Mouse (Mus musculus) midbrain, embryonic 16.5 days (tissue): ENCODE results near the gene Gstz1. TPM values are rescaled to one million over a fixed set of nuclear protein-coding genes. Genes with fewer than 3 reads are reported as not detected.
A peak's percentile ranks its signal among the peaks of the same experiment; 100 is the strongest.
"Not testable (repeated sequence)": the region's sequence is repeated elsewhere in the genome, so short reads cannot be mapped to it uniquely, and the experiment has no call there.

Source experiments
- ATAC-seq: fragments of 200-750 bp; cut with Nextera tagmentation; 2 replicates; pipeline ENCODE4 v1.8.0; 2017; ENCODE audit warnings: moderate TSS enrichment
- H3K27ac ChIP-seq: fragments of 300-500 bp; sonication (generic); 2 replicates; pipeline ENCODE4 v1.5.1; 2014; ENCODE audit warnings: mild to moderate bottlenecking, low read length, mixed read lengths
- H3K27me3 ChIP-seq: fragments of 300-500 bp; sonication (generic); 2 replicates; pipeline ENCODE4 v1.6.1; 2014; ENCODE audit warnings: low read depth, low read length, mixed read lengths; ENCODE audit not compliant: control insufficient read depth, insufficient read depth
- H3K36me3 ChIP-seq: fragments of 300-500 bp; sonication (generic); 2 replicates; pipeline ENCODE4 v1.6.1; 2014; ENCODE audit warnings: mild to moderate bottlenecking, low read length, moderate library complexity, mixed read lengths; ENCODE audit not compliant: control insufficient read depth, insufficient read depth
- H3K4me1 ChIP-seq: fragments of 300-500 bp; sonication (generic); 2 replicates; pipeline ENCODE4 v1.6.1; 2014; ENCODE audit warnings: mild to moderate bottlenecking, low read length, mixed read lengths; ENCODE audit not compliant: control insufficient read depth, insufficient read depth
- H3K4me2 ChIP-seq: fragments of 300-500 bp; sonication (generic); 2 replicates; pipeline ENCODE4 v1.6.1; 2014; ENCODE audit warnings: mild to moderate bottlenecking, low read length, mixed read lengths
- H3K4me3 ChIP-seq: fragments of 300-500 bp; sonication (generic); 2 replicates; pipeline ENCODE4 v1.5.1; 2014; ENCODE audit warnings: low read depth, mild to moderate bottlenecking, low read length, moderate library complexity, mixed read lengths
- H3K9ac ChIP-seq: fragments of 300-500 bp; sonication (generic); 2 replicates; pipeline ENCODE4 v1.6.1; 2014; ENCODE audit warnings: low read depth, low read length, mixed read lengths
- H3K9me3 ChIP-seq: fragments of 300-500 bp; sonication (generic); replicated peaks from 2 replicates; pipeline ENCODE4 v1.6.1; 2014; ENCODE audit warnings: mild to moderate bottlenecking, low read length, mixed read lengths; ENCODE audit not compliant: control insufficient read depth, poor library complexity, severe bottlenecking
- WGBS: fragments of 180-500 bp; shearing (Covaris S2); extraction: QIAGEN DNeasy Blood & Tissue Kit; methylation state at CpG from one replicate; pipeline ENCODE4 v1.1.7; 2014; 5-methylcytosine and 5-hydroxymethylcytosine counted together
- polyA plus RNA-seq: library from polyadenylated mRNA; unstranded; fragments of >200 nt; fragmentation: Nextera tagmentation; extraction: Ambion mirVana; gene quantifications from 2 replicates; pipeline ENCODE4 v1.2.1, GENCODE M21; 2015

Gene Gstz1
- polyA plus RNA-seq, 1 experiment from 2014 or later, result 31.5 TPM

GRCm38 (mm10) chr12:87147395-87148089, 577 bp downstream of the Gstz1 start, which contains the start of gene Pomt2:
TSS of gene Pomt2 (minus strand) at chr12:87147968.
- Histone ChIP-seq H3K4me2 (peak within 1 kb of the TSS; percentile 70), H3K4me3 (peak within 1 kb of the TSS; percentile 94), H3K9me3 (0 out of 2 replicates have a peak, but pooled peaks cover 2% of the 10 kb centered on the region), H3K4me1 (peaks cover 17% of the 10 kb centered on the region), H3K36me3 (no peaks in the 10 kb centered on the region), H3K9ac (peak within 1 kb of the TSS; percentile 88), H3K27me3 (no peaks in the 10 kb centered on the region), H3K27ac (peak within 1 kb of the TSS; percentile 99)
- ATAC-seq, result peak; percentile 96
- under 1% methylated on average over 59 of the region's 61 CpGs for WGBS

DNA sequence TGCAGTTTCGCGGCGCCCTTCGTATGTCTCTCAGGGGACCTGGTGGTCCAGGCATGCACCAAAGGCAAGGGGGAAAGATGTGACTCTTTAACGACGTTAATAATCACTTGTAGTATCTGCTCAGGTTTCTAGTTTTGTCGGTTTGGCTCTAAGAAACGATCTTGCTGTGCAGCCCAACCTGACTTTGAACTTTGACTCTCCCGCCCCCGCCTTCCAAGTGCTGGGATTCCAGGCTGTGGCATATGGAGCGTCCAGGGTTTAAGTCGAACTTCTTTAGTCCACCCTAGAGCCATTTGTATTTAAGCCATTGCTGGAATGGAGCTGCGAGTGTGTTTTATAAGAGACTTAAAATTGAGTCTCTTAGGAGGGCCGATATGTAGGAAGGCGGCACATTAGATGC, 1.2 kb downstream of the Gstz1 start:
- no peaks in the 10 kb centered on the region for H3K36me3 ChIP-seq
- peak overlapping the region; percentile 94 for H3K4me3 ChIP-seq
- H3K4me2 ChIP-seq, result peak overlapping the region; percentile 70
- ATAC-seq, result no peak; the same call in 1 of the 2 replicates
- H3K4me1 ChIP-seq, result peaks cover 17% of the 10 kb centered on the region
- WGBS, result 14% methylated on average over 15 of the region's 15 CpGs
- 0 out of 2 replicates have a peak, but pooled peaks cover 2% of the 10 kb centered on the region for H3K9me3 ChIP-seq
- H3K27ac ChIP-seq, result peak overlapping the region; percentile 99
- H3K27me3 ChIP-seq, result no peaks in the 10 kb centered on the region
- peak overlapping the region; percentile 88 for H3K9ac ChIP-seq

GRCm38 (mm10) chr12:87149471-87149870, 2.5 kb downstream of the Gstz1 start:
- ATAC-seq, result no peak
- Histone ChIP-seq H3K4me2 (no peak overlapping the region), H3K4me3 (no peak overlapping the region), H3K4me1 (peaks cover 17% of the 10 kb centered on the region), H3K9me3 (0 out of 2 replicates have a peak, but pooled peaks cover 1% of the 10 kb centered on the region), H3K27me3 (no peaks in the 10 kb centered on the region), H3K9ac (no peak overlapping the region), H3K36me3 (no peaks in the 10 kb centered on the region), H3K27ac (no peak overlapping the region)
- WGBS, result 97% methylated on average over 5 of the region's 5 CpGs

GRCm38 (mm10) chr12:87154448-87154847, 7.5 kb downstream of the Gstz1 start:
- not testable (repeated sequence) for H3K4me2 ChIP-seq, H3K27ac ChIP-seq, H3K9me3 ChIP-seq, ATAC-seq, H3K27me3 ChIP-seq, H3K36me3 ChIP-seq, H3K4me3 ChIP-seq, H3K4me1 ChIP-seq, H3K9ac ChIP-seq
- WGBS, result 89% methylated on average over 4 of the region's 4 CpGs

DNA sequence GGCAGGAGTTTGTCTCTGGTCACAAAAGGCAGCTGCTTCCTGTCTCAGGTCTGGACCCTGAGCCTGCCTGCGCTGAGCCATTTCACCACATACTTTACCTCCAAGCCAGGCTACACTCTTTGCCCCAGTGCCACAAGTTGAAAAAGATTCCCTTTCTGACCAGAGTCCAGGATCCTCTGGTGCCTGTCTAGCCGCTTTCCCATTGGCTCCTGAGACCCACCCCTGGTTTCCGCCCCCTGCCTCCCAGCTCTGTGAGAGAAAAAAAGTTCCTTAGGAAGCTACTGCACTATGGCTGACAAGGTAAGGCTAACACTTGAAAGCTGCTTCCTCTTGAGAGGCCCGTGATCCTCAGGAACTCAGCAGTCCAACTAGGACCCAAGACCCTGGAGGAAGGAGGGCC, 10.4 kb downstream of the Gstz1 start:
- Histone ChIP-seq H3K4me1 (no peaks in the 10 kb centered on the region), H3K36me3 (0 out of 2 replicates have a peak, but pooled peaks cover 4% of the 10 kb centered on the region), H3K4me3 (no peak overlapping the region), H3K9me3 (no peaks in the 10 kb centered on the region), H3K27me3 (no peaks in the 10 kb centered on the region), H3K9ac (no peak overlapping the region), H3K27ac (no peak overlapping the region), H3K4me2 (no peak overlapping the region)
- no peak for ATAC-seq
- WGBS, result 54% methylated on average over 4 of the region's 4 CpGs

DNA sequence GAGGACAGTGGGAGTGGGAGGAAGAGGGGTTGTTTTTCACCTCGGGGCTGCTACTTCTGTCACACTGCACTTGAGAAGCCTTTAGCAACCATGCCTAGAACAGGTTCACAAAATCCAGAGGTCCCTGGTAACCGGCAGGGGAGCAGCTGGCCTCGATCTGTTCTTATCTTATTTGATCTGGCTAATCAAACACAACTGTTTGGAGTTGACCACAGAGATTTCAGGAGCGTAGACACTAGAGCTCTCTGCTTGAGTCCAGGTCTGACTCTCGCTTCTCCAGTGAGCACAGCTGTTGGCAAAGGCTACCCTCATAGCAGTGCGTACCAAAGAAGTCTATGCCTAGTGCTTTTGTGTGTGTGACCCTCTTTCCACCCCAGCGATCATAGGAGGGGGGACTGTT, 11.1 kb downstream of the Gstz1 start:
- no peaks in the 10 kb centered on the region for H3K4me1 ChIP-seq
- no peak overlapping the region for H3K4me2 ChIP-seq
- no peaks in the 10 kb centered on the region for H3K9me3 ChIP-seq
- H3K27me3 ChIP-seq, result no peaks in the 10 kb centered on the region
- no peak overlapping the region for H3K27ac ChIP-seq
- WGBS, result 66% methylated on average over 7 of the region's 7 CpGs
- H3K9ac ChIP-seq, result no peak overlapping the region
- H3K4me3 ChIP-seq, result no peak overlapping the region
- no peak for ATAC-seq
- 0 out of 2 replicates have a peak, but pooled peaks cover 4% of the 10 kb centered on the region for H3K36me3 ChIP-seq

DNA sequence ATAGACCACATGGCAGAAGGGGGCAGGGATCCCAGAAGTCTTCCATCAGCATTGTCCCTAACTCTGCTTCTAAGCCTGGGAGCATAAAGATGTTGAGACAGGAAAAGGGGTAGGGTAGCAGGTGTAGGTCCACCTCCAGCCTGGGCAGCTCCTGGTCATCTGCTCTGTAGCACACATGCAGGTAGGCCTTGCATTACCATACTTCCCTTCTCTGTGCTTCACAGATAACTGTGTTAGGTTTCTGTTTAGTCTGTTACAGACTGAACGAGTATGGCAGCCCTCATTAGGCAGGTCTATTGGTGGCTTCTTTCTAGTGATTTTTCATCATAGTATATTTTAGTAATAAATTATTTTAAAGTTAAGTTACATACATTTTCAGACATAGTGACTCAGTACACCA, 13.3 kb downstream of the Gstz1 start:
- ATAC-seq, result no peak

DNA sequence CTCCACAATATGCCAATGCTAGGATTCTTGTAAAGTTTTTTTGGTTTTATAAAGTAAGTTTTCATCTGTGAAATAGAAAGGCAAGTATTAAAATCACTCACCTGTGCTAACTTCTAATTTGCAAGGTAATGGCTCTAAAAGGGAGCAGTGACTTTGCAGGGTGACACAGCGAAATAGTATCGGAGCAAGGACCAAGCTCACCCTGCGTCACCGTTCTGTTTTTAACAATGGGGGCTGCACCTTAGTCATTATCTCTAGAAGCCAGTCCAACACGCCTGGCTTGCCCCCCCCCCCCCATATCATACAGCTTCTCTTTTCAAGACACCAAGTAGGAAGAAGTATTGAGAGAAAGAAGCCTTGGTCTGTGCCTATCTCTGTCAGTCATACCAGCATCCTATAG, 13.8 kb downstream of the Gstz1 start:
- WGBS, result 89% methylated on average over 5 of the region's 5 CpGs
- no peak overlapping the region for H3K4me3 ChIP-seq
- no peak overlapping the region for H3K27ac ChIP-seq
- H3K4me1 ChIP-seq, result no peaks in the 10 kb centered on the region
- no peak for ATAC-seq
- 0 out of 2 replicates have a peak, but pooled peaks cover 1% of the 10 kb centered on the region for H3K36me3 ChIP-seq
- H3K4me2 ChIP-seq, result no peak overlapping the region
- H3K9ac ChIP-seq, result no peak overlapping the region
- H3K27me3 ChIP-seq, result no peaks in the 10 kb centered on the region
- no peaks in the 10 kb centered on the region for H3K9me3 ChIP-seq

More for the DNA sequence above, 13.3 kb downstream of the Gstz1 start:
- Histone ChIP-seq H3K4me2 (no peak overlapping the region), H3K4me1 (no peaks in the 10 kb centered on the region), H3K4me3 (no peak overlapping the region), H3K27me3 (no peaks in the 10 kb centered on the region), H3K9ac (no peak overlapping the region), H3K9me3 (no peaks in the 10 kb centered on the region), H3K27ac (no peak overlapping the region), H3K36me3 (0 out of 2 replicates have a peak, but pooled peaks cover 4% of the 10 kb centered on the region)
- 91% methylated on average over 1 of the region's 1 CpGs for WGBS

- no peaks in the 10 kb centered on the region for H3K27me3 ChIP-seq
- no peak overlapping the region for H3K4me3 ChIP-seq
- peaks cover 13% of the 10 kb centered on the region for H3K36me3 ChIP-seq
- no peaks in the 10 kb centered on the region for H3K9me3 ChIP-seq
- no peak overlapping the region for H3K27ac ChIP-seq
- no peaks in the 10 kb centered on the region for H3K4me1 ChIP-seq
- H3K9ac ChIP-seq, result no peak overlapping the region
- H3K4me2 ChIP-seq, result no peak overlapping the region
- no peak for ATAC-seq
- 81% methylated on average over 4 of the region's 4 CpGs for WGBS
These were observed 28.4 kb downstream of the Gstz1 start for GRCm38 (mm10) chr12:87175194-87175946.
